Mouse (Mus musculus) small intestine, adult 2 months (tissue): ENCODE measurements at regions not wholly inside any gene's neighbourhood (a gene's known extent, or its start where the extent isn't known, plus 50 kb on each side); places are given as distances from the start of the nearest gene placed in this dataset.

ENCODE experiments used
- CTCF ChIP-seq: fragments of 200-500 bp; IDR thresholded peaks from 2 replicates; pipeline ENCODE4 v1.5.1; 2012; ENCODE audit warnings: low read depth, mild to moderate bottlenecking, control low read depth, inconsistent platforms, low read length, moderate library complexity, mixed read lengths; ENCODE audit not compliant: insufficient replicate concordance, insufficient read length; ENCODE audit errors: extremely low read depth
- POLR2A ChIP-seq: fragments of 200-500 bp; IDR thresholded peaks from 2 replicates; pipeline ENCODE4 v1.6.1; 2012; ENCODE audit warnings: low read depth, mild to moderate bottlenecking, control low read depth, inconsistent platforms, low read length, moderate library complexity

DNA sequence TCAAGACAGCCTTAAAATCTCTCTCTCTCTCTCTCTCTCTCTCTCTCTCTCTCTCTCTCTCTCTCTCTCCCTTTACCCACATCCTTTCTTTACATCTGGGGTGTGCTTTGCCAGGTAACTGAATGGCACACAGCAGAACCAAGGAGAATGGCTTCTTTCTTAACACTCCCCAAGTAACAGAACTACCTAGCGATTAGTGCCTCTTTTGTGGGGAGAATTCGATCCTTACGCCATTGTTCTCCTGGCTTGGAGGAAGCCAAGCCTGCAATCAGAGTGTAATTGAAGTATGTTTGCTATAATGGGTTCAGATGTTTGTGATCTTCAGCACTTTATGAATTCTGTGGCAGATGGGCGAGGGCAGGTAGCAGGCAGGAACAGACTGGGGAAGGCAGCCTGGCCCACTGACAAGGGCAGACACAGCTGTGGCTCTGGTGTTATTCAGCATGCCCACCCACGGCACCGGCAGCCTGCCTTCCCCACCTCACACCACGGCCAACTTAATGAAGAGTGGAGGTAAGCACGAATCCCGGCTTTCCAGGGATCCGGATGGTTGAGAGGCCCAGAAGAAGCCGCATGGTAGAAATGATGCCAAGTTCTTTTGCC is 83.0 kb upstream of the Rcn1 start:
- TF ChIP-seq CTCF, result no peak
- no peak for TF ChIP-seq POLR2A
